Mouse (Mus musculus) frontal cortex, postnatal 14 days (tissue): ENCODE data around the gene Zfp553.

Experiments used
- DNase-seq, 2 experiments: peaks; one replicate each; pipeline ENCODE4 v3.0.0; 2022; ENCODE audit warnings: low spot score in 2 of 2

The Zfp553 gene

GRCm38 (mm10) chr7:127232622-127233367, at the start of gene Zfp553, which contains the start of gene Sept1:
TSS of gene Zfp553 (plus strand) at chr7:127233061.
TSS of gene Sept1 (minus strand) at chr7:127233130.
- DNase-seq, result peak; percentile 69 to 70

DNA sequence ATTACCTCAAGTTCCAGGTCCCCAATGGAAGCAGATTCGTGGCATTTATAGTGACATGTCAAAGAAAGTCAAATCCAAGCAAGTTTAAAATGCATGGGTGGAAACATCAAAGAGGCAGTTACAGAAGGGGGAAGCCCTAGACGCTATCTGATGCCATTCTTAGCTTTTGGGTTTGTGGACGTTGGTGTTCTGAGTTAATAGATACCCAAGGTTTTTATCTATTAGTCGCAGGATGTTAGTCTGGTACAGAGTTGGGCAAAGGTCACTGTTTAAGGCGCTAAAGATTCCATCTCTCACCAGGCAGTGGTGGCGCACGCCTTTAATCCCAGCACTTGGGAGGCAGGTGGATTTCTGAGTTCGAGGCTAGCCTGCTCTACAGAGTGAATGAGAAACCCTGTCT, 49.5 kb upstream of the Zfp553 start:
- no peak for DNase-seq

DNA sequence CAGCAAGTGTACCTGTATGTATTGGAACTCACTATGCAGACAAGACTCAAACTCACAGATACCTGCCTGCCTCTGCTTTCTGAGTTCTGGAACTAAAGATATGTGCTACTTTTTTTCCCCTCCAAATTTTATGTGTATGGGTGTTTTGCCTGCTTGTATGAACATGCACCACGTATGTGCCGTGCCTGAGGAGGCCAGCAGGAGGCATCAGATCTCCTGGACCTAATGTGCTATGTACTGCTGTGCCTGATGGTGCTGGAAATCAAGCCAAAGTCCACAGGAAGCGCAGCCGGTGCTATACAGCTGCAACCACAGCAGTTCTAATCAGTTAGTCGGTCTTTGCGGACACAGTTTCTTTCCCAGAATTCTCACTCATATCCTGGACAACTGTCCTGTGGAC, 49.0 kb upstream of the Zfp553 start:
- DNase-seq, result no peak

DNA sequence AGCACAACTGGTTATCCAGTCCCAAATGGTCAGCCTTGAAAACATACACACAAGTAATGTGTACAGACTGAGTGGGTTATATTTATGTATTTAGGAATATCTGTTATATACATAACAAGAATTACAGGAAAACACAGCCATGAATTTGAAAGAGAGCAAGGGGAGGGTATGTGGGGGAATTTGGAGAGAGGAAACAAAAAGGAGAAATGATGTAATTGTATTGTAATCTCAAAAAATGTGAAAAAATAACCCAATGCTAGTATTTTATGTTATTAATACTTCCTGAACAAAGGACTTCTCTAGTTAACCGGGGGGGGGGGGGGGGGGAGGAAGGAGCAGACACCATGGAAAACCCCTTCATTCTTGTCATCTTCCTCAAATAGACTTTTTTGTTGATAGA, 48.1 kb upstream of the Zfp553 start:
- DNase-seq, result no peak

- DNase-seq, result no peak
Measured at GRCm38 (mm10) chr7:127185601-127186000, 47.3 kb upstream of the Zfp553 start.

DNA sequence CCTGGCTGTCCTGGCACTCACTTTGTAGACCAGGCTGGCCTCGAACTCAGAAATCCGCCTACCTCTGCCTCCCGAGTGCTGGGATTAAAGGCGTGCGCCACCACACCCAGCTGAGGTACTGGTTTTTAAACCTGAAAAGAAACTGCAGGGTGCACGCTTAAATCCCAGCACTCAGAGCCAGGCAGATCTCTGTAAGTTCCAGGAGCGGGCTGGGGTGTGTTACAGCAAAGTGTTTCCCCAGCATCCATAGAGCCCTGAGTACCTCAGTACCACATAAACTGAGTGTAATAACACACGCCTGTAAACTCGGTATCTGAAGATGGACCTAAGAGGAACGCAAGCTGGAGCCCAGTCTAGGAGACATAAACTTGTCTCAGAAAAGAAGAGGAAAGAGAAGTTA, 45.5 kb upstream of the Zfp553 start:
- no peak for DNase-seq

- DNase-seq, result no peak
Measured at GRCm38 (mm10) chr7:127188305-127189276, 44.3 kb upstream of the Zfp553 start.

GRCm38 (mm10) chr7:127190672-127191071, 42.2 kb upstream of the Zfp553 start:
- DNase-seq, result no peak

DNA sequence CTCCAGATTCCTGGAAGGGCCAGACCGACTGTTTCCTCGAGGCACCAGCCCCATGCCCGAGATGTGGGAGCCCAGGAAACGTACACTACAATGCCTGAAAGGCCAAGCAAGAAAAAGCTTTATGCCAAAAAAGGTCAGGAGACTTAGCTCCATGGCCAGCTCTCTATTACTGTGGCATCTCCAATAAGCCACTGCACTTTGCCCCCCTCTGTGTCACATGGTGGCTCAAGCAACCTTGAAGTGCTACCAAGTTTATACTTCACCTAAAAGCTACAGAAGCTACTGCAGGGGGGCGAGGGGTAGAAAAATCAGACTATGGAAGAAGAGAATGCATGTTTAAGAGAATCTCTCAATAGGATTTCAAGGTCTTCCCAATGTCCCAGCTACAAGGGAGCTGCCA, 39.9 kb upstream of the Zfp553 start:
- no peak for DNase-seq

GRCm38 (mm10) chr7:127194011-127194632, 38.7 kb upstream of the Zfp553 start:
- DNase-seq, result no peak

GRCm38 (mm10) chr7:127194633-127195029, 38.2 kb upstream of the Zfp553 start:
- no peak for DNase-seq

DNA sequence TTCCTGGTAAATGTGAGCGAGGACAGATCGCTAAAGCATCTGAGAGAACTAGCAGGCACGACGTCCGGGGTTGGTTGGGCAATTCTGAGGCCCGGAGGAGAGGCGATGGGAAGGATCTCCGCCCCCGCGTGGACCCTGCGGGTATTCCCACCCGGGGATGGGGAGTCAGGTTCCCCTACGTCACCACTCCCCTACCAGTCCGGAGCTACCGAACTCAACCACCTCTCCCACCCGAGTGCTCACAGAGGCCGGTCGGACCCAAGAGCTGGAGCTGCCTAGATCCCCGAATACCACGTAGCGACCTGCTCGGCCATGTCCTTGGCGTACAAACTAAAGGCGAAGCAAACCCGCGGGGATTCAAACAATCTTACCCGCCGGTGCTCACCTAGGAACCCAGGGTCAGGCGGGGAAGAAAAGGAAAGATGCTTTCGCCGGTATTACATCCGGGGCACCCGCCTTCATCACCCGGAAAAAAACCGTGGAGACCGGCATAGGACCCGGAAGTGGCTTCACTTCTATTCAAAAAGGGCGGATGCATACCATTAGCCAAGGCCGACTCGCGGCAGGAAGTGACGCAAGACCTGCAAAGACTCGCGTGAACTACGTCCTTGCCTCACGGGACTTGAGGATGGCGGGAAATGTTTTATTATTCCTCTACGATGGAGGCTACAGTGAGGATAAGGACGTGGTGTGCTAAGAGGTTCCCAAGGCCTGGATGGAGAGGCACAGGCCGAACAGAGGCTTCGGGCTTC, 37.1 kb upstream of the Zfp553 start, which contains the start of gene Cd2bp2:
TSS of gene Cd2bp2 (minus strand) at position 507 of the 752 bp plus-strand sequence.
- DNase-seq, result peak; percentile 95 to 97

DNA sequence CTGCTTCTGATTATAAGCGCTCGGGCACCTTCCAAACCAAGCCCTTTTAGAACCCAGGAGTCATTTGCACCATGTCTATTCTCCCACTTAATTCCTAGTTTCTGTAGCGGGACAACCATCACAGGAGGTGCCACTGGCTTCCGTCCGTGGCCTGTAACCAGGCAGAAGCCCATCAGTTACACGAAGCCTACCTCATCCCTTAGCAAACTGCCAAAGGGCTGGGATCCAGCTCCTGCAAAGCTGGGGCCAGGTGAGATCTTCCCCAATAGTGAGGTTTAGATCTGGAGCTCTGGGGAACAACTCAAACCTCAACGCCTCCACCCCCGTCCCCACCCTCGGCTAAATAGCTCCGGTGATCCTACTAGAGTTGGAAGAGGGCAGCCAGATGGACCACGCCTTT, 36.4 kb upstream of the Zfp553 start:
- DNase-seq, result no peak

DNA sequence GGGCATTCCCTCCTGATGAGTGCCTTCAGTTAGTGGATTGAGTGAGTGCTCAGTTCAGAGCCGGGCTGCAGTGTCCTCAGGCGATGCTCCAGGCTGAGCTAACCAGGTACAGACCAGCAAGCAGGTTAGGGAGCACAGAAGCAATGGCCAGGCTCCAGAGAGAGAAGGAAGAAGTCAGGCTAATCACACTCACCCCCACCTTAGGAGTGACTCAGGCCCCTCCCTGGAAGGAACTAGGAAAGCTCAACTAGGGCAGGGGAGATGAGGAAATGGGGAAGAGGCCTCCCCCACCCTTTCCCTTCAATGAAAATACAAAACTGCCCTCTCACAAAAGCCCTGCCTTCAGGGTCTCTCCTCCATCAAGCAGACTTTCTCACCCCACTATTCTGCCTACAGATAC, 26.3 kb upstream of the Zfp553 start:
- DNase-seq, result no peak

GRCm38 (mm10) chr7:127207374-127208294, 25.2 kb upstream of the Zfp553 start:
- peak in 1 of 2 experiments; percentile 37 for DNase-seq

DNA sequence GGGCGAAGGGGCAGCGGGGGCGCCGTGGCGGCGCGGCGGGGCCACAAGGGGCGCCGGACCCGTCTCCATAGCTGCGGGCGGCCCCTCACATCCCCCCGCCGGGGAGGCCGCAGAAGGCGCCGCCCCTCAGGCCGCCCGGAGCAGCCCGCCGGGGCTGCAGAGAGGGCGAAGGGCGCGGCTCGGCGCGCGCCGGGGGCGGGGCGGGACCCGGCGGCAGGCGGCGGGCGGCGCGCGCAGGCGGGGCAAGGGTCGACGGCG, 24.6 kb upstream of the Zfp553 start, which contains the start of gene Tbc1d10b:
TSS of gene Tbc1d10b (minus strand) at position 174 of the 258 bp plus-strand sequence.
- no peak for DNase-seq

- DNase-seq, result peak; percentile 87 to 95
Measured at GRCm38 (mm10) chr7:127208553-127209438, 24.1 kb upstream of the Zfp553 start, which contains the start of gene Mylpf. TSS of gene Mylpf (plus strand) at chr7:127208890.

DNA sequence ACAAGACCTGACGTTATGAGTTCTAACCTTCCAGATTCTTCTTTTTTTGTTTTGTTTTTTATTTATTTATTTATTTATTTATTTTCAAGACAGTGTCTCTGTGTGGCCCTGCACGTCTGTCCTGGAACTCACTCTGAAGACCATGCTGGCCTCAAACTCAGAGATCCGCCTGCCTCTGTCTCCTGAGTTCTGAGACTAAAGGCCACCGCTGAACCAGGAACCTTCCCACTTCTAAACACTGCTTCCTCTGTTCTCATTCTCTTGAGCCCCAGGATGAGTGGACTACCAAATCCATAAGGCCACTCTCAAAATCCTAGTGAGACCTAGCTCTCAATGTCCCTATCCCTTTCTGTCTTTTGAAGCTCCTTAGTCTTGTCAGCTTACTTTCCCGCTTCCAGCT, 23.0 kb upstream of the Zfp553 start:
- no peak for DNase-seq

DNA sequence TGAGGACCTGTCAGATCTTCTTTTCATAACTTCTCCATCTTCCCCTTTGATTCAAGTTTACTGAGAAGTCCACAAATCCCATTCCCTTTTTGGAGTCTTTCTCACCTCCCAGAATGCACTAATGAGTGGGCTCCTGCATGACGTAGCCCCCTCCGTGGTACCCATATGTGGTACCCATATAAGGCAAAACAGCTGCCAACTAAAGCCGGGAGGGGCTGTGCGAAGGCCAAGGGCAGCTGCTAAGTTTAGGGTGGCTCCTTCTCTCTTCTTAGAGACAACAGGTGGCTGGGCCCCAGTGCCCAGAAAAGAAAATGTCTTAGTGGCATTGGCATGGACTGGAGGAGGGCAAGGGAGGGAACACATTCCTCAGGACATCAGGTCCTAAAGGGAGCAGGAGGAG, 22.6 kb upstream of the Zfp553 start:
- DNase-seq, result no peak
